Mouse (Mus musculus) liver, adult 2 months (tissue): Measurements from ENCODE around the gene Setd1a.

Experiments used
- CTCF ChIP-seq: fragments of 200-500 bp; IDR thresholded peaks from 2 replicates; pipeline ENCODE4 v1.5.1; 2011; ENCODE audit warnings: low read depth, low read length, control low read depth
- POLR2A ChIP-seq: fragments of 200-500 bp; IDR thresholded peaks from 2 replicates; pipeline ENCODE4 v1.6.1; 2011; ENCODE audit warnings: low read length, control low read depth; ENCODE audit not compliant: insufficient read depth; ENCODE audit errors: extremely low read depth

GRCm38 (mm10) chr7:127822494-127822893 is 46.0 kb downstream of the Setd1a start:
- no peak for TF ChIP-seq CTCF
- TF ChIP-seq POLR2A: no peak
